In the genomic region with DNA sequence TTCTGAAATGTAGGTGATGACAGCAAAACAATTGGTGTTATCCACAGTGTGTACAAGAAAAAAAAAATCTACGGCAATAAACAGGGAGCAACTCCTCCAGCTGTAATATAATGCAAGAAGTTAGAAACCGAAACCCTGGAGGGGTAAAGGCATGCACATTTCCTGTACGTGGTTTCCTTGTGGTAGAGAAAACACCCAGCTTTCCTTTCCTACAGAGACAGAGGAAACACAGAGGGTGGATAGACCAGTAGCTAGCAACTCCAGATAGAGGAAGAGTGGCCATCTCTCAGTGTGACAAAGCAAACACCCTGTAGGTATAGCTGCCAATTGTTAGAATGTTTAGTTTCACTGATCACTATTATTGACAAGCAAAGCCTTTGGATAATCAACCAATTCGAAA, we compare ENCODE assay signal across 14 mouse cellular contexts.
"Had no signal": no experiment of that assay in that cellular context is flagged by ENCODE, and none has a peak within 500 bp of the region (broad histone marks: within the 10 kb centered on the region; RNA-seq: fewer than 3 reads in every experiment).

No protein-coding gene starts in this region.

- H3K4me1 ChIP-seq: kidney, embryonic 15.5 days; limb, embryonic 13.5 days had no signal

- H3K9me3 ChIP-seq: kidney, embryonic 15.5 days; limb, embryonic 13.5 days; neural tube, embryonic 13.5 days had no signal

- H3K4me2 ChIP-seq: kidney, embryonic 15.5 days; limb, embryonic 13.5 days; neural tube, embryonic 13.5 days had no signal

- H3K36me3 ChIP-seq: kidney, embryonic 15.5 days; limb, embryonic 13.5 days; neural tube, embryonic 13.5 days had no signal

- H3K4me3 ChIP-seq: kidney, embryonic 15.5 days; limb, embryonic 13.5 days; neural tube, embryonic 13.5 days had no signal

- H3K9ac ChIP-seq: kidney, embryonic 15.5 days; limb, embryonic 13.5 days; liver, embryonic 14.5 days; neural tube, embryonic 13.5 days had no signal

- DNase-seq: kidney, adult 2 months; kidney, postnatal 14 days; left cerebral cortex, postnatal 4 days; lung, adult 18-20 months; lung, postnatal 4 days; midbrain, embryonic 14.5 days; retina, postnatal 1 day; right cerebral cortex, postnatal 4 days; spleen, adult 18-20 months; thymus, adult 18-20 months had no signal

- H3K27me3 ChIP-seq: kidney, embryonic 15.5 days; limb, embryonic 13.5 days; neural tube, embryonic 13.5 days had no signal

- H3K27ac ChIP-seq: kidney, embryonic 15.5 days; limb, embryonic 13.5 days; liver, embryonic 14.5 days; neural tube, embryonic 13.5 days had no signal
